Mouse (Mus musculus): ENCODE data around the gene Naif1. TPM values are rescaled to one million over a fixed set of nuclear protein-coding genes. Genes with fewer than 3 reads are reported as not detected.

The Naif1 gene
- polyA plus RNA-seq, 1 experiment from 2014 or later, result 6.8 TPM

DNA sequence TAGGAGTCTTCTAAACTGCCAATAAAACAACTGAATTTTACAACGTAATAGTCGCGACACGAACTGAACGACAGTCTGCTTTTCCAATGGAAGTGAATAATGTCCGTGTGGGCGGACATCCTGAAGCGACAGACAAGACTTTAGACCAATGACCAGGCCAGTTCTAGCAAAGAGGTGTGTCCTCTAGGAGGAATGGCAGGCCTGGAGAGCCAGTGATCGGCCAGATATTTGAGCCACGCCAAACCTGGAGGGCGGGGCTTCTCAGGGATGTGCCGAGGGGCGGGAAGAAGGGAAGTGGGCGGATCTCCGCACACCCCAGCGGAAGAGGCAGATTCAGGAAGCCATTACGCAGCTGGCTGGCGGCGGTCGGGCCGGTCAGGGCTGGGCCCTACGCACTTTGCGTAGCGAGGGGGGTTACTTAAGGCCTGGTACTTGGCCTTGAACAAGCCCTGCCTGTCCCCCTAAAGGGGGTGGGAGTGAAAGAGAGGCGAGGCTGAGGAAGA lies 1.7 kb downstream of the Naif1 start:
- under 1% methylated on average over 25 of the region's 25 CpGs for WGBS

DNA sequence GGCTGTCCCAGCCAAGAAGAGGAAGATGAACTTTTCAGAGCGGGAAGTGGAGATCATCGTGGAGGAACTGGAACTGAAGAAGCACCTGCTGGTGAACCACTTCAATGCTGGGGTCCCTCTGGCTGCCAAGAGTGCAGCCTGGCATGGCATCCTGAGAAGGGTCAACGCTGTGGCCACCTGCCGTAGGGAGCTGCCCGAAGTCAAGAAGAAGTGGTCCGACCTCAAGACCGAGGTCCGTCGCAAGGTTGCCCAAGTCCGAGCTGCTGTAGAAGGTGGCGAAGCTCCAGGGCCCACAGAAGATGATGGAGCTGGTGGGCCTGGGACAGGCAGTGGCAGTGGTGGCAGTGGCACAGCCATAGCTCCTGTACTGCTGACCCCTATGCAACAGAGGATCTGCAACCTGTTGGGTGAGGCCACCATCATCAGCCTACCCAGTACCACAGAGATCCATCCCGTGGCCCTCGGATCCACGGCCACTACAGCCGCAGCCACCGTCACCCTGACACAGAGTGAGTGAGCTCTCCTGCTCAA lies 2.2 kb downstream of the Naif1 start:
- peak overlapping the region; percentile 72 for H3K27ac ChIP-seq (ENCODE audit: low read length)
- H3K9me3 ChIP-seq (ENCODE audit: control insufficient read depth, low read length), result no peaks in the 10 kb centered on the region
- peak overlapping the region; percentile 47 for H3K9ac ChIP-seq (ENCODE audit: low read length)
- no peaks in the 10 kb centered on the region for H3K27me3 ChIP-seq (ENCODE audit: control insufficient read depth, insufficient read depth, low read depth, low read length)
- no peak for ATAC-seq (ENCODE audit: low read depth)
- 92% methylated on average over 16 of the region's 16 CpGs for WGBS
- H3K4me2 ChIP-seq (ENCODE audit: low read depth, low read length), result peak overlapping the region; percentile 58
- H3K36me3 ChIP-seq (ENCODE audit: control insufficient read depth, insufficient read depth, low read length), result no peaks in the 10 kb centered on the region
- H3K4me3 ChIP-seq (ENCODE audit: low read length), result peak overlapping the region; percentile 39
- H3K4me1 ChIP-seq (replicated peaks; ENCODE audit: control insufficient read depth, insufficient read depth, low read length), result peaks cover 21% of the 10 kb centered on the region

More for the DNA sequence above, 1.7 kb downstream of the Naif1 start:
- Histone ChIP-seq H3K9ac (ENCODE audit: low read length) (peak overlapping the region; percentile 65), H3K36me3 (ENCODE audit: control insufficient read depth, insufficient read depth, low read length) (no peaks in the 10 kb centered on the region), H3K4me3 (ENCODE audit: low read length) (peak overlapping the region; percentile 80), H3K4me1 (replicated peaks; ENCODE audit: control insufficient read depth, insufficient read depth, low read length) (peaks cover 24% of the 10 kb centered on the region), H3K4me2 (ENCODE audit: low read depth, low read length) (peak overlapping the region; percentile 68), H3K27me3 (ENCODE audit: control insufficient read depth, insufficient read depth, low read depth, low read length) (no peaks in the 10 kb centered on the region), H3K9me3 (ENCODE audit: control insufficient read depth, low read length) (no peaks in the 10 kb centered on the region), H3K27ac (ENCODE audit: low read length) (peak overlapping the region; percentile 98)
- peak; percentile 95 for ATAC-seq (ENCODE audit: low read depth)

GRCm38 (mm10) chr2:32453641-32454303 lies 3.5 kb downstream of the Naif1 start:
- no peaks in the 10 kb centered on the region for H3K27me3 ChIP-seq (ENCODE audit: control insufficient read depth, insufficient read depth, low read depth, low read length)
- no peak overlapping the region for H3K4me2 ChIP-seq (ENCODE audit: low read depth, low read length)
- WGBS, result 70% methylated on average over 5 of the region's 5 CpGs
- H3K9me3 ChIP-seq (ENCODE audit: control insufficient read depth, low read length), result no peaks in the 10 kb centered on the region
- H3K4me1 ChIP-seq (replicated peaks; ENCODE audit: control insufficient read depth, insufficient read depth, low read length), result peaks cover 19% of the 10 kb centered on the region
- no peak overlapping the region for H3K4me3 ChIP-seq (ENCODE audit: low read length)
- H3K36me3 ChIP-seq (ENCODE audit: control insufficient read depth, insufficient read depth, low read length), result no peaks in the 10 kb centered on the region
- no peak overlapping the region for H3K9ac ChIP-seq (ENCODE audit: low read length)
- no peak for ATAC-seq (ENCODE audit: low read depth)
- no peak overlapping the region for H3K27ac ChIP-seq (ENCODE audit: low read length)

GRCm38 (mm10) chr2:32454633-32455032 lies 4.4 kb downstream of the Naif1 start:
- Histone ChIP-seq H3K36me3 (ENCODE audit: control insufficient read depth, insufficient read depth, low read length) (no peaks in the 10 kb centered on the region), H3K4me3 (ENCODE audit: low read length) (no peak overlapping the region), H3K27me3 (ENCODE audit: control insufficient read depth, insufficient read depth, low read depth, low read length) (no peaks in the 10 kb centered on the region), H3K9me3 (ENCODE audit: control insufficient read depth, low read length) (no peaks in the 10 kb centered on the region), H3K27ac (ENCODE audit: low read length) (no peak overlapping the region), H3K4me1 (replicated peaks; ENCODE audit: control insufficient read depth, insufficient read depth, low read length) (peaks cover 19% of the 10 kb centered on the region), H3K9ac (ENCODE audit: low read length) (no peak overlapping the region), H3K4me2 (ENCODE audit: low read depth, low read length) (no peak overlapping the region)
- ATAC-seq (ENCODE audit: low read depth), result no peak
- 59% methylated on average over 10 of the region's 10 CpGs for WGBS

DNA sequence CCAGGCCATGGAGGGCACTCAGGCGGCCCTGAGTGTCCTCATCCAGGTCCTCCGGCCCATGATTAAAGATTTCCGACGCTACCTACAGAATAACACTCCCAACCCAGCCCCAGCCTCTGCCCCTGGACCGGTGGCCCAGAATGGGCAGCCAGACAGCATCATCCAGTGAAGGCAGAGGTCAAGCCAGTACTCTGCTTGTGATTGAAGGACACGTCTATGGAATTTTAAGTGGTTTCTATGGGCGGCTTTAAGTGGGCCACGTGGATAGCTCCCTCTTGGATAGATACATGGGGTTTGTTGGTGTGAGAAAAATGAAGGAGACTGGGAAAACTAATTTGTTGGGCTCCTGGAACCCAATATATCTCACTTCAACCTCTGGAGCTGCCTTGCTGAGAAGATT lies 4.8 kb downstream of the Naif1 start:
- Histone ChIP-seq H3K36me3 (ENCODE audit: control insufficient read depth, insufficient read depth, low read length) (no peaks in the 10 kb centered on the region), H3K9ac (ENCODE audit: low read length) (no peak overlapping the region), H3K4me2 (ENCODE audit: low read depth, low read length) (no peak overlapping the region), H3K9me3 (ENCODE audit: control insufficient read depth, low read length) (no peaks in the 10 kb centered on the region), H3K4me1 (replicated peaks; ENCODE audit: control insufficient read depth, insufficient read depth, low read length) (peaks cover 19% of the 10 kb centered on the region), H3K27me3 (ENCODE audit: control insufficient read depth, insufficient read depth, low read depth, low read length) (no peaks in the 10 kb centered on the region), H3K4me3 (ENCODE audit: low read length) (no peak overlapping the region), H3K27ac (ENCODE audit: low read length) (no peak overlapping the region)
- 56% methylated on average over 8 of the region's 8 CpGs for WGBS
- no peak for ATAC-seq (ENCODE audit: low read depth)

DNA sequence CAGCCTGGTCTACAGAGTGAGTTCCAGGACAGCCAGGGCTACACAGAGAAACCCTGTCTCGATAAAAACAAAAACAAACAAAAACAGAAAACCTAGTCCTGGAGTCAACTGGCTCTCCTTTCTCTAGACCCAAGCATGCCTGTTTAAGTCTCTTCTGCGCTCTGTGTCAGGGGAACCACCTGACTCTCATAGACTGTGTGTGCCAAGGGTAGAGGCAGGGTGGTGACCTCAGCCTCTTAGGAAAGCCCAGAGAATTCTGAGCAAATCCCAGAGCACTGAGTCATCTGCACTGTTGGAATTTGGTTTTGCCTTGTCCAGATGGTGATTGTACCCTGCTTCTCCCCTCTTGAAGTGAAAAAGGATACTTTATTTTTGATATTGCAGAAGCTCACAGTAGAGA lies 8.0 kb downstream of the Naif1 start:
- H3K27me3 ChIP-seq (ENCODE audit: control insufficient read depth, insufficient read depth, low read depth, low read length), result no peaks in the 10 kb centered on the region
- ATAC-seq (ENCODE audit: low read depth), result peak; percentile 51; the same call in 1 of the 2 replicates
- no peak overlapping the region for H3K9ac ChIP-seq (ENCODE audit: low read length)
- no peak overlapping the region for H3K4me3 ChIP-seq (ENCODE audit: low read length)
- H3K4me2 ChIP-seq (ENCODE audit: low read depth, low read length), result no peak overlapping the region
- WGBS, result 70% methylated on average over 2 of the region's 2 CpGs
- no peaks in the 10 kb centered on the region for H3K9me3 ChIP-seq (ENCODE audit: control insufficient read depth, low read length)
- peaks cover 6% of the 10 kb centered on the region; the same call in 1 of the 2 replicates for H3K4me1 ChIP-seq (replicated peaks; ENCODE audit: control insufficient read depth, insufficient read depth, low read length)
- no peak overlapping the region for H3K27ac ChIP-seq (ENCODE audit: low read length)
- no peaks in the 10 kb centered on the region for H3K36me3 ChIP-seq (ENCODE audit: control insufficient read depth, insufficient read depth, low read length)

- Histone ChIP-seq H3K36me3 (ENCODE audit: control insufficient read depth, insufficient read depth, low read length) (no peaks in the 10 kb centered on the region), H3K27me3 (ENCODE audit: control insufficient read depth, insufficient read depth, low read depth, low read length) (no peaks in the 10 kb centered on the region), H3K4me1 (replicated peaks; ENCODE audit: control insufficient read depth, insufficient read depth, low read length) (peaks cover 12% of the 10 kb centered on the region), H3K9me3 (ENCODE audit: control insufficient read depth, low read length) (no peaks in the 10 kb centered on the region), H3K4me2 (ENCODE audit: low read depth, low read length) (no peak overlapping the region), H3K27ac (ENCODE audit: low read length) (no peak overlapping the region), H3K4me3 (ENCODE audit: low read length) (no peak overlapping the region), H3K9ac (ENCODE audit: low read length) (no peak overlapping the region)
- ATAC-seq (ENCODE audit: low read depth), result no peak
- 92% methylated on average over 2 of the region's 2 CpGs for WGBS
Measured at GRCm38 (mm10) chr2:32459657-32460056, 9.4 kb downstream of the Naif1 start.

DNA sequence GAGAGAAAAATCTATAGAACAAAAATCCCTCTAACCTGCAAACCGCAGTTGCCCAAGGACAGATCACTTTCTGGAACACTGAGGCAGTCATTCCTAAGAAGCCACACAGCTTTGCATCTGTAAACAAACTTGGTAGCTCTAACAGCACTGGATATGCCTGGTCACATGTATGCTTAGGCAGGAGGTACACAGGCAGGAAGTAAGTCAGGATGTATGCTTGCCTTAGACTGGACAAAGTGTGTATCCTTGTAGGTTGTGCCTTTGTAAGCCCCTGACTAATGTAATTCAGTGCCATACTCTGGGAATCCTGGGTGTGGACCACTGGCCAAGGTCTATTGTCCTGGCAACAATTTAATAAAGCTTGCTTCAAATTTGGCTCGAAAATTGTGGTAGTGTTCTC lies 13.5 kb downstream of the Naif1 start:
- ATAC-seq (ENCODE audit: low read depth), result no peak
- Histone ChIP-seq H3K27me3 (ENCODE audit: control insufficient read depth, insufficient read depth, low read depth, low read length) (no peaks in the 10 kb centered on the region), H3K9ac (ENCODE audit: low read length) (no peak overlapping the region), H3K27ac (ENCODE audit: low read length) (peak overlapping the region; percentile 66), H3K4me1 (replicated peaks; ENCODE audit: control insufficient read depth, insufficient read depth, low read length) (peaks cover 14% of the 10 kb centered on the region), H3K4me2 (ENCODE audit: low read depth, low read length) (no peak overlapping the region), H3K36me3 (ENCODE audit: control insufficient read depth, insufficient read depth, low read length) (no peaks in the 10 kb centered on the region), H3K4me3 (ENCODE audit: low read length) (no peak overlapping the region), H3K9me3 (ENCODE audit: control insufficient read depth, low read length) (no peaks in the 10 kb centered on the region)
- WGBS, result 66% methylated on average over 2 of the region's 2 CpGs

DNA sequence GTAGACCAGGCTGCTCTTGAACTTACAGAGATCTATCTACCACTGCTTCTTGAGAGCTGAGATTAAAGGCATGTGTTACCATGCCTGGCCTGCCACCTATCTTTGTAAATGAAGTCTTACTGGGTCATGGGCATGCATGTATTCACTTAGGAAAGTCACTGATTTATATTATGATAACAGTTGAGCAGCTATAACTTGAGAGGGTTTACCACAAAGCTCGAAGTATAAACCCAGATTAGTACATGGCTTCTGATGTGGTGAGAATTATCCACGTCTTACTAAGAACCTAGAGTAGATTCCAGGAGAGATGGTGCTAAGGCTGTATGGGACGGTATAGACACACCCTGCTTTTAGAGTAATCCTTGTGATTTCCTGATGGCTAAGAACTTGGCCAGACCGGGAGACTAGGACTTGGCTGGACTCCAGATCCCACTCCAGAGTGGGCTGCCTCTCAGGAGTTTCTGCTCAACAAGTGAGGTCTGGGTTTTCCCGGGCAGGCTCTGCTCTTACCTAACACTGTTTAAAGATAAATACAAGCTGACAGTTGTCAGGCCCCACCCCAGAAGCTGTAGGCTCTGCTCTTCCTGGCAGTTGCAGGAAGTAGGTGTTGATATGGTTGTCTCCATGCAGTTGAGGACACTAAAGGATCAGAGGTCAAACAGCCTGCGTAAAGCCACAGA lies 14.1 kb downstream of the Naif1 start:
- no peak overlapping the region for H3K9ac ChIP-seq (ENCODE audit: low read length)
- H3K27me3 ChIP-seq (ENCODE audit: control insufficient read depth, insufficient read depth, low read depth, low read length), result no peaks in the 10 kb centered on the region
- H3K9me3 ChIP-seq (ENCODE audit: control insufficient read depth, low read length), result no peaks in the 10 kb centered on the region
- H3K4me3 ChIP-seq (ENCODE audit: low read length), result no peak overlapping the region
- 17% methylated on average over 6 of the region's 6 CpGs for WGBS
- peaks cover 14% of the 10 kb centered on the region for H3K4me1 ChIP-seq (replicated peaks; ENCODE audit: control insufficient read depth, insufficient read depth, low read length)
- H3K4me2 ChIP-seq (ENCODE audit: low read depth, low read length), result no peak overlapping the region
- no peaks in the 10 kb centered on the region for H3K36me3 ChIP-seq (ENCODE audit: control insufficient read depth, insufficient read depth, low read length)
- peak overlapping the region; percentile 66 for H3K27ac ChIP-seq (ENCODE audit: low read length)
- peak; percentile 88 for ATAC-seq (ENCODE audit: low read depth)

Measured in lung, embryonic 16.5 days (tissue).